Mouse (Mus musculus) myocyte (in vitro differentiated cells): ENCODE results near the gene Hint2.

Experiments
- CEBPB ChIP-seq: IDR thresholded peaks from 2 replicates; pipeline ENCODE4 v1.6.1; 2011; ENCODE audit warnings: mild to moderate bottlenecking, moderate library complexity; ENCODE audit not compliant: poor library complexity, insufficient read depth, severe bottlenecking
- E2F4 ChIP-seq: IDR thresholded peaks from one replicate; pipeline ENCODE4 v1.6.1; 2011; ENCODE audit warnings: mild to moderate bottlenecking, control low read depth, moderate library complexity; ENCODE audit not compliant: insufficient read depth
- MAX ChIP-seq: IDR thresholded peaks from one replicate; pipeline ENCODE4 v1.6.1; 2011; ENCODE audit warnings: low read depth, mild to moderate bottlenecking, control low read depth
- MYOD1 ChIP-seq, 3 experiments: IDR thresholded peaks; one replicate each; pipeline ENCODE4 v1.6.1; 2011; ENCODE audit warnings: control low read depth in 2 of 3, low read depth in 2 of 3, mild to moderate bottlenecking in 2 of 3, moderate library complexity in 1 of 3; ENCODE audit not compliant: insufficient read length in 2 of 3, control insufficient read depth in 1 of 3
- MYOG ChIP-seq, 3 experiments: IDR thresholded peaks; one replicate each; pipeline ENCODE4 v1.6.1; 2011; ENCODE audit warnings: control low read depth in 2 of 3, low read depth in 2 of 3, mild to moderate bottlenecking in 2 of 3; ENCODE audit not compliant: insufficient read length in 2 of 3, control insufficient read depth in 1 of 3, insufficient read depth in 1 of 3
- POLR2A ChIP-seq: IDR thresholded peaks from one replicate; pipeline ENCODE4 v1.6.1; 2011; ENCODE audit warnings: low read depth, mild to moderate bottlenecking, control low read depth, moderate library complexity; ENCODE audit not compliant: insufficient read length
- POLR2AphosphoS2 ChIP-seq: IDR thresholded peaks from one replicate; pipeline ENCODE4 v1.6.1; 2011; ENCODE audit warnings: low read depth, control low read depth; ENCODE audit not compliant: insufficient read length
- REST ChIP-seq: IDR thresholded peaks from one replicate; pipeline ENCODE4 v1.6.1; 2011; ENCODE audit warnings: mild to moderate bottlenecking, control low read depth, moderate library complexity; ENCODE audit not compliant: insufficient read depth, insufficient read length
- SRF ChIP-seq: IDR thresholded peaks from one replicate; pipeline ENCODE4 v1.6.1; 2011; ENCODE audit warnings: low read depth; ENCODE audit not compliant: control insufficient read depth, insufficient read length
- TCF12 ChIP-seq: IDR thresholded peaks from one replicate; pipeline ENCODE4 v1.6.1; 2011; ENCODE audit warnings: mild to moderate bottlenecking, control low read depth; ENCODE audit not compliant: poor library complexity, insufficient read depth, severe bottlenecking
- USF1 ChIP-seq: IDR thresholded peaks from one replicate; pipeline ENCODE4 v1.6.1; 2011; ENCODE audit warnings: low read depth, mild to moderate bottlenecking, control low read depth, moderate library complexity

DNA sequence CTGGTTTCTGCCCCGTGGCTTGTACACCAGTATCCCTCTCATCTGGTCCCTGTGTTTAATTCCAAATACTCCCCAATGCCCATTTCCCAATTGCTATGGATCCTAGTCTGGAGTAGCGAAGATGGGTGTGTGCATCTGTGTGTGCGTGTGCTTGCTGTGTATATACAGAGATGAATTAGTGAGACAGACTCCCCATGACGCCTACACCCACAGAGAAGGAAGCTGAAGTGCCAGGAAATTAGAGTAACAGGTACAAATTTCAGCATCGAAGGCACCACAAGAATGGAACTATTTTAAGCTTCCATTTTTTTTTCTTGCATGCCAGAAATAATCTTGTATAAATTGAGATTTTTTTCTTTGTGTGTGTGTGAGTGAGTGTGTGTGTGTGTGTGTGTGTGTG lies 34.8 kb upstream of the Hint2 start:
- no peak for TF ChIP-seq E2F4
- no peak for TF ChIP-seq POLR2A
- TF ChIP-seq USF1, result no peak
- TF ChIP-seq MAX, result no peak
- TF ChIP-seq SRF, result no peak
- no peak for TF ChIP-seq TCF12
- TF ChIP-seq MYOG (IDR thresholded peaks at IDR 0.05; ENCODE audit: control insufficient read depth in 1 of 3, insufficient read depth in 1 of 3, insufficient read length in 2 of 3, low read depth in 2 of 3), result no peak
- no peak for TF ChIP-seq CEBPB
- TF ChIP-seq POLR2AphosphoS2, result no peak
- TF ChIP-seq MYOD1 (IDR thresholded peaks at IDR 0.05; ENCODE audit: control insufficient read depth in 1 of 3, insufficient read length in 2 of 3, low read depth in 2 of 3), result no peak
- TF ChIP-seq REST, result no peak
